Mouse (Mus musculus): ENCODE measurements around the gene Slc27a1.

- TF ChIP-seq CTCF (IDR thresholded peaks at IDR 0.05) (no peak), EP300 (IDR thresholded peaks at IDR 0.05) (no peak)
Measured at GRCm38 (mm10) chr8:71596384-71596783, 27.7 kb downstream of the Slc27a1 start.
